Mouse (Mus musculus) T-helper 1 cell (primary cell): ENCODE results near the gene Lcp1.

Source experiments
- in situ Hi-C: fragments of 300-600 bp; cut with MboI, MseI; formaldehyde crosslinking; loops from one replicate; pipeline ENCODE4 v1.15.1; 2025; ENCODE audit warnings: high pct_unique_total_duplicates

Gene Lcp1

DNA sequence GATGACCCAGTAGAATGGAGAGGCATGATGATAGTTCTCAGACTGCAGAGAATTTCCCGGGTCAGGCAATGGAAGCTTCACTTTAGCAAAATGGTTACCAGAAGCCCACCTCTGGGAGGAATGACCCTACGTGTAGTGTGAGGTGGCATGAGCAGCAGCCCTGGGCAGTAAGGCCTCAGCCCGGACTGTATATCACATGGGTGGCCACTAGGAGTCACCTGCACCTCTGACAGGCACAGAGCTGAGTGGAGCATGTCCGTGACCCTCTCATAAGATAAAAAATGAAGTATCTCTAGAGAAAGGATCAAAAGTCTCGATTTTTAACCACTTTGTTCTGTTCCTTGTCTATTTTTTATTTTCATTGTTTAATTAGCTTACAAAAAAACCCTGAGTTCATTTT lies 125.6 kb downstream of the Lcp1 start:
- in situ Hi-C loops: loop anchor here (25.0 kb wide), 1 partner anchor 769 kb away; no protein-coding TSS in a partner anchor

GRCm38 (mm10) chr14:75269531-75269930 lies 138.6 kb downstream of the Lcp1 start:
- in situ Hi-C loops: loop anchor here (25.0 kb wide), 1 partner anchor 782 kb away; no protein-coding TSS in a partner anchor

- in situ Hi-C loops: loop anchor here (10.0 kb wide), 1 partner anchor 215 kb away; no protein-coding TSS in a partner anchor
Measured at GRCm38 (mm10) chr14:75279716-75280115, 148.8 kb downstream of the Lcp1 start.

DNA sequence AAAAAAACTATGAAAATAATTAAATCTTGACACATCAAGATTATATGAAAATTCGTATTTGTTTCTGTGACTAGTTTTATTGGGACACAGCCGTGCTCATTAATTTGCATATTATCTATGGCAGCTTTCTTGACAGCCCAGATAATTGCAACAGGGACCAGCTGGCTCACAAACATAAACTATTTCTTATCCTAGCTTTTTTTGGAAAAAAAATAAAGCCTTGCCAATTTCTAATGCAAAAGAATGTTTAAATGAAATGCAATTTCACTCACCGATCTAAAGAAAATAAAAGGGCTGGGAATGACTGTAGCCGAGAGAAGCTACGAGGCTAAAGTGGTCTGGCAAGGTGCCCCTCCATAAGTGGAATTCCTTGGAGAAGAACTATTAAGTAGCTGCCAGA lies 149.5 kb downstream of the Lcp1 start:
- in situ Hi-C loops: loop anchor here (10.0 kb wide), 1 partner anchor 216 kb away; no protein-coding TSS in a partner anchor
